Mouse (Mus musculus): ENCODE data around the gene Dpp6. TPM values are rescaled to one million over a fixed set of nuclear protein-coding genes. Genes with fewer than 3 reads are reported as not detected.

Dpp6 gene
- polyA plus RNA-seq, 1 experiment from 2014 or later = not detected

- no peaks in the 10 kb centered on the region for H3K79me2 ChIP-seq (ENCODE audit: inconsistent target)
- no peak overlapping the region for H3K27ac ChIP-seq
- H3K36me3 ChIP-seq (ENCODE audit: inconsistent target) = no peaks in the 10 kb centered on the region
- 89% methylated on average over 2 of the region's 2 CpGs for WGBS (ENCODE audit: missing documents)
- no peak overlapping the region for H3K4me3 ChIP-seq (ENCODE audit: inconsistent target)
Observed at GRCm38 (mm10) chr5:27156366-27156765, 339.4 kb downstream of the Dpp6 start.

- no peak overlapping the region for H3K27ac ChIP-seq
- no peak overlapping the region for H3K4me3 ChIP-seq (ENCODE audit: inconsistent target)
- no peaks in the 10 kb centered on the region for H3K79me2 ChIP-seq (ENCODE audit: inconsistent target)
- WGBS (ENCODE audit: missing documents) = 78% methylated on average over 11 of the region's 11 CpGs
- H3K36me3 ChIP-seq (ENCODE audit: inconsistent target) = no peaks in the 10 kb centered on the region
Observed at GRCm38 (mm10) chr5:27161122-27161645, 344.2 kb downstream of the Dpp6 start.

GRCm38 (mm10) chr5:27168550-27168949, 351.5 kb downstream of the Dpp6 start:
- Histone ChIP-seq H3K79me2 (ENCODE audit: inconsistent target) (no peaks in the 10 kb centered on the region), H3K27ac (no peak overlapping the region), H3K36me3 (ENCODE audit: inconsistent target) (no peaks in the 10 kb centered on the region), H3K4me3 (ENCODE audit: inconsistent target) (no peak overlapping the region)
- 100% methylated on average over 1 of the region's 1 CpGs for WGBS (ENCODE audit: missing documents)

GRCm38 (mm10) chr5:27184963-27185362, 368.0 kb downstream of the Dpp6 start:
- WGBS (ENCODE audit: missing documents) = 52% methylated on average over 4 of the region's 4 CpGs
- Histone ChIP-seq H3K36me3 (ENCODE audit: inconsistent target) (no peaks in the 10 kb centered on the region), H3K4me3 (ENCODE audit: inconsistent target) (no peak overlapping the region), H3K27ac (0 out of 2 replicates have a peak overlapping the region, but pooled peaks have one; percentile 27), H3K79me2 (ENCODE audit: inconsistent target) (no peaks in the 10 kb centered on the region)

- Histone ChIP-seq H3K79me2 (ENCODE audit: inconsistent target) (no peaks in the 10 kb centered on the region), H3K27ac (no peak overlapping the region), H3K36me3 (ENCODE audit: inconsistent target) (no peaks in the 10 kb centered on the region), H3K4me3 (ENCODE audit: inconsistent target) (no peak overlapping the region)
- 90% methylated on average over 5 of the region's 5 CpGs for WGBS (ENCODE audit: missing documents)
Observed at GRCm38 (mm10) chr5:27191242-27191969, 374.4 kb downstream of the Dpp6 start.

- H3K4me3 ChIP-seq (ENCODE audit: inconsistent target) = no peak overlapping the region
- H3K79me2 ChIP-seq (ENCODE audit: inconsistent target) = no peaks in the 10 kb centered on the region
- WGBS (ENCODE audit: missing documents) = 30% methylated on average over 3 of the region's 3 CpGs
Observed at GRCm38 (mm10) chr5:27194157-27194556, 377.2 kb downstream of the Dpp6 start.

GRCm38 (mm10) chr5:27194975-27195374, 378.0 kb downstream of the Dpp6 start:
- Histone ChIP-seq H3K4me3 (ENCODE audit: inconsistent target) (peak overlapping the region; percentile 12; the same call in 1 of the 2 replicates), H3K79me2 (ENCODE audit: inconsistent target) (no peaks in the 10 kb centered on the region), H3K27ac (peak overlapping the region; percentile 61), H3K36me3 (ENCODE audit: inconsistent target) (no peaks in the 10 kb centered on the region)
- 0% methylated on average over 1 of the region's 1 CpGs for WGBS (ENCODE audit: missing documents)

More at GRCm38 (mm10) chr5:27194157-27194556, 377.2 kb downstream of the Dpp6 start:
- Histone ChIP-seq H3K36me3 (ENCODE audit: inconsistent target) (no peaks in the 10 kb centered on the region), H3K27ac (peak overlapping the region; percentile 61; the same call in 1 of the 2 replicates)

GRCm38 (mm10) chr5:27200581-27201341, 383.8 kb downstream of the Dpp6 start:
- WGBS (ENCODE audit: missing documents) = 94% methylated on average over 2 of the region's 2 CpGs
- Histone ChIP-seq H3K27ac (no peak overlapping the region), H3K36me3 (ENCODE audit: inconsistent target) (no peaks in the 10 kb centered on the region), H3K4me3 (ENCODE audit: inconsistent target) (no peak overlapping the region), H3K79me2 (ENCODE audit: inconsistent target) (no peaks in the 10 kb centered on the region)

- Histone ChIP-seq H3K79me2 (ENCODE audit: inconsistent target) (no peaks in the 10 kb centered on the region), H3K27ac (no peak overlapping the region), H3K4me3 (ENCODE audit: inconsistent target) (no peak overlapping the region), H3K36me3 (ENCODE audit: inconsistent target) (no peaks in the 10 kb centered on the region)
Observed at GRCm38 (mm10) chr5:27203131-27203530, 386.1 kb downstream of the Dpp6 start.

- no peaks in the 10 kb centered on the region for H3K79me2 ChIP-seq (ENCODE audit: inconsistent target)
- no peak overlapping the region for H3K4me3 ChIP-seq (ENCODE audit: inconsistent target)
- no peaks in the 10 kb centered on the region for H3K36me3 ChIP-seq (ENCODE audit: inconsistent target)
- H3K27ac ChIP-seq = no peak overlapping the region
- WGBS (ENCODE audit: missing documents) = 97% methylated on average over 3 of the region's 3 CpGs
Observed at GRCm38 (mm10) chr5:27204721-27205120, 387.7 kb downstream of the Dpp6 start.

GRCm38 (mm10) chr5:27205754-27206153, 388.8 kb downstream of the Dpp6 start:
- no peaks in the 10 kb centered on the region for H3K79me2 ChIP-seq (ENCODE audit: inconsistent target)
- 54% methylated on average over 2 of the region's 2 CpGs for WGBS (ENCODE audit: missing documents)
- H3K27ac ChIP-seq = 0 out of 2 replicates have a peak overlapping the region, but pooled peaks have one; percentile 1
- H3K36me3 ChIP-seq (ENCODE audit: inconsistent target) = no peaks in the 10 kb centered on the region
- no peak overlapping the region for H3K4me3 ChIP-seq (ENCODE audit: inconsistent target)

GRCm38 (mm10) chr5:27206213-27206612, 389.2 kb downstream of the Dpp6 start:
- no peak overlapping the region for H3K4me3 ChIP-seq (ENCODE audit: inconsistent target)
- peak overlapping the region; percentile 1; the same call in 1 of the 2 replicates for H3K27ac ChIP-seq
- WGBS (ENCODE audit: missing documents) = 13% methylated on average over 7 of the region's 7 CpGs
- H3K36me3 ChIP-seq (ENCODE audit: inconsistent target) = no peaks in the 10 kb centered on the region
- H3K79me2 ChIP-seq (ENCODE audit: inconsistent target) = no peaks in the 10 kb centered on the region

GRCm38 (mm10) chr5:27220116-27220515, 403.1 kb downstream of the Dpp6 start:
- Histone ChIP-seq H3K27ac (no peak overlapping the region), H3K36me3 (ENCODE audit: inconsistent target) (no peaks in the 10 kb centered on the region)
- WGBS (ENCODE audit: missing documents) = 78% methylated on average over 2 of the region's 2 CpGs

GRCm38 (mm10) chr5:27242078-27242477, 425.1 kb downstream of the Dpp6 start:
- 100% methylated on average over 3 of the region's 3 CpGs for WGBS (ENCODE audit: missing documents)
- Histone ChIP-seq H3K36me3 (ENCODE audit: inconsistent target) (no peaks in the 10 kb centered on the region), H3K4me3 (ENCODE audit: inconsistent target) (no peak overlapping the region), H3K79me2 (ENCODE audit: inconsistent target) (no peaks in the 10 kb centered on the region), H3K27ac (no peak overlapping the region)

More at GRCm38 (mm10) chr5:27220116-27220515, 403.1 kb downstream of the Dpp6 start:
- Histone ChIP-seq H3K4me3 (ENCODE audit: inconsistent target) (no peak overlapping the region), H3K79me2 (ENCODE audit: inconsistent target) (no peaks in the 10 kb centered on the region)

- no peak overlapping the region for H3K27ac ChIP-seq
- WGBS (ENCODE audit: missing documents) = 100% methylated on average over 1 of the region's 1 CpGs
- no peaks in the 10 kb centered on the region for H3K79me2 ChIP-seq (ENCODE audit: inconsistent target)
- H3K4me3 ChIP-seq (ENCODE audit: inconsistent target) = no peak overlapping the region
- no peaks in the 10 kb centered on the region for H3K36me3 ChIP-seq (ENCODE audit: inconsistent target)
Observed at GRCm38 (mm10) chr5:27243226-27243625, 426.2 kb downstream of the Dpp6 start.
